Mouse (Mus musculus) stomach, embryonic 16.5 days (tissue): ENCODE data around the gene Pkhd1. TPM values are rescaled to one million over a fixed set of nuclear protein-coding genes. Genes with fewer than 3 reads are reported as not detected.

Source experiments
- ATAC-seq: fragments of 200-750 bp; cut with Nextera tagmentation; 2 replicates; pipeline ENCODE4 v1.8.0; 2017; ENCODE audit warnings: moderate number of reproducible peaks, moderate TSS enrichment; ENCODE audit not compliant: insufficient read depth, low FRiP score
- H3K27ac ChIP-seq: fragments of 300-500 bp; sonication (generic); 2 replicates; pipeline ENCODE4 v1.5.1; 2014; ENCODE audit warnings: low read length
- H3K27me3 ChIP-seq: fragments of 300-500 bp; sonication (generic); 2 replicates; pipeline ENCODE4 v1.6.1; 2014; ENCODE audit warnings: low read length, control low read depth, mixed read lengths; ENCODE audit not compliant: control insufficient read depth, insufficient read depth
- H3K36me3 ChIP-seq: fragments of 300-500 bp; sonication (generic); 2 replicates; pipeline ENCODE4 v1.6.1; 2014; ENCODE audit warnings: low read length; ENCODE audit not compliant: control insufficient read depth, insufficient read depth
- H3K4me1 ChIP-seq: fragments of 300-500 bp; sonication (generic); 2 replicates; pipeline ENCODE4 v1.6.1; 2014; ENCODE audit warnings: low read length, control low read depth, mixed read lengths; ENCODE audit not compliant: control insufficient read depth, insufficient read depth
- H3K4me2 ChIP-seq: fragments of 300-500 bp; sonication (generic); 2 replicates; pipeline ENCODE4 v1.6.1; 2014; ENCODE audit warnings: low read depth, low read length, mixed read lengths
- H3K4me3 ChIP-seq: fragments of 300-500 bp; sonication (generic); replicated peaks from 2 replicates; pipeline ENCODE4 v1.5.1; 2014; ENCODE audit warnings: mild to moderate bottlenecking, low read length
- H3K9ac ChIP-seq: fragments of 300-500 bp; sonication (generic); 2 replicates; pipeline ENCODE4 v1.6.1; 2014; ENCODE audit warnings: low read length
- H3K9me3 ChIP-seq: fragments of 300-500 bp; sonication (generic); replicated peaks from 2 replicates; pipeline ENCODE4 v1.6.1; 2016; ENCODE audit warnings: low read length, control low read depth; ENCODE audit not compliant: control insufficient read depth
- WGBS: fragments of 180-500 bp; shearing (Covaris S2); extraction: QIAGEN DNeasy Blood & Tissue Kit; methylation state at CpG from one replicate; pipeline ENCODE4 v1.1.7; 2014; 5-methylcytosine and 5-hydroxymethylcytosine counted together
- polyA plus RNA-seq: library from polyadenylated mRNA; unstranded; fragments of >200 nt; fragmentation: Nextera tagmentation; extraction: Ambion mirVana; gene quantifications from 2 replicates; pipeline ENCODE4 v1.2.1, GENCODE M21; 2015

The Pkhd1 gene
- polyA plus RNA-seq, 1 experiment from 2014 or later, result 1.2 TPM

- no peak overlapping the region for H3K4me3 ChIP-seq
- H3K9ac ChIP-seq, result no peak overlapping the region
- H3K36me3 ChIP-seq, result no peaks in the 10 kb centered on the region
- WGBS, result 65% methylated on average over 4 of the region's 4 CpGs
- no peaks in the 10 kb centered on the region for H3K27me3 ChIP-seq
- H3K9me3 ChIP-seq, result no peaks in the 10 kb centered on the region
- H3K4me1 ChIP-seq, result no peaks in the 10 kb centered on the region
- no peak overlapping the region for H3K4me2 ChIP-seq
- no peak for ATAC-seq
- no peak overlapping the region for H3K27ac ChIP-seq
Measured at GRCm38 (mm10) chr1:20544526-20544925, 73.3 kb downstream of the Pkhd1 start.

- no peaks in the 10 kb centered on the region for H3K27me3 ChIP-seq
- ATAC-seq, result no peak
- WGBS, result 66% methylated on average over 7 of the region's 7 CpGs
Measured at GRCm38 (mm10) chr1:20513364-20514084, 104.3 kb downstream of the Pkhd1 start.

GRCm38 (mm10) chr1:20498965-20499364, 118.9 kb downstream of the Pkhd1 start:
- H3K9ac ChIP-seq, result no peak overlapping the region
- no peak overlapping the region for H3K4me2 ChIP-seq
- no peak overlapping the region for H3K27ac ChIP-seq
- H3K36me3 ChIP-seq, result no peaks in the 10 kb centered on the region
- no peak overlapping the region for H3K4me3 ChIP-seq
- H3K9me3 ChIP-seq, result no peaks in the 10 kb centered on the region
- H3K27me3 ChIP-seq, result no peaks in the 10 kb centered on the region
- WGBS, result 88% methylated on average over 1 of the region's 1 CpGs
- no peak for ATAC-seq
- no peaks in the 10 kb centered on the region for H3K4me1 ChIP-seq

More at GRCm38 (mm10) chr1:20513364-20514084, 104.3 kb downstream of the Pkhd1 start:
- H3K36me3 ChIP-seq, result no peaks in the 10 kb centered on the region
- no peak overlapping the region for H3K9ac ChIP-seq
- H3K27ac ChIP-seq, result no peak overlapping the region
- H3K4me2 ChIP-seq, result no peak overlapping the region
- H3K9me3 ChIP-seq, result no peaks in the 10 kb centered on the region
- H3K4me3 ChIP-seq, result no peak overlapping the region
- H3K4me1 ChIP-seq, result no peaks in the 10 kb centered on the region

GRCm38 (mm10) chr1:20486087-20486486, 131.8 kb downstream of the Pkhd1 start:
- H3K4me3 ChIP-seq, result no peak overlapping the region
- H3K27ac ChIP-seq, result no peak overlapping the region
- H3K9me3 ChIP-seq, result no peaks in the 10 kb centered on the region
- H3K27me3 ChIP-seq, result no peaks in the 10 kb centered on the region
- WGBS, result 95% methylated on average over 8 of the region's 10 CpGs
- ATAC-seq, result no peak
- H3K9ac ChIP-seq, result no peak overlapping the region
- no peak overlapping the region for H3K4me2 ChIP-seq
- no peaks in the 10 kb centered on the region for H3K4me1 ChIP-seq
- H3K36me3 ChIP-seq, result no peaks in the 10 kb centered on the region

GRCm38 (mm10) chr1:20481843-20482242, 136.0 kb downstream of the Pkhd1 start:
- H3K4me3 ChIP-seq, result no peak overlapping the region
- H3K9ac ChIP-seq, result no peak overlapping the region
- WGBS, result 67% methylated on average over 4 of the region's 4 CpGs
- no peak overlapping the region for H3K27ac ChIP-seq
- H3K27me3 ChIP-seq, result no peaks in the 10 kb centered on the region
- ATAC-seq, result no peak
- H3K4me2 ChIP-seq, result no peak overlapping the region
- H3K4me1 ChIP-seq, result no peaks in the 10 kb centered on the region
- no peaks in the 10 kb centered on the region for H3K36me3 ChIP-seq
- H3K9me3 ChIP-seq, result no peaks in the 10 kb centered on the region

- Histone ChIP-seq H3K27ac (no peak overlapping the region), H3K9me3 (no peaks in the 10 kb centered on the region), H3K27me3 (no peaks in the 10 kb centered on the region), H3K4me2 (no peak overlapping the region), H3K36me3 (no peaks in the 10 kb centered on the region), H3K4me1 (no peaks in the 10 kb centered on the region), H3K9ac (no peak overlapping the region), H3K4me3 (no peak overlapping the region)
- 67% methylated on average over 3 of the region's 3 CpGs for WGBS
- ATAC-seq, result no peak
Measured at GRCm38 (mm10) chr1:20478695-20479094, 139.2 kb downstream of the Pkhd1 start.

GRCm38 (mm10) chr1:20478266-20478659, 139.6 kb downstream of the Pkhd1 start:
- Histone ChIP-seq H3K27ac (no peak overlapping the region), H3K27me3 (no peaks in the 10 kb centered on the region), H3K9me3 (no peaks in the 10 kb centered on the region), H3K9ac (no peak overlapping the region), H3K4me2 (peak overlapping the region; percentile 56), H3K4me3 (peak overlapping the region; percentile 31), H3K36me3 (no peaks in the 10 kb centered on the region), H3K4me1 (no peaks in the 10 kb centered on the region)
- no peak; the same call in 1 of the 2 replicates for ATAC-seq
- 26% methylated on average over 6 of the region's 6 CpGs for WGBS

- Histone ChIP-seq H3K9ac (peak overlapping the region; percentile 35; the same call in 1 of the 2 replicates), H3K4me1 (no peaks in the 10 kb centered on the region), H3K9me3 (no peaks in the 10 kb centered on the region), H3K4me2 (peak overlapping the region; percentile 56), H3K36me3 (no peaks in the 10 kb centered on the region), H3K27me3 (no peaks in the 10 kb centered on the region), H3K4me3 (peak overlapping the region; percentile 31), H3K27ac (no peak overlapping the region)
- ATAC-seq, result peak; percentile 66; the same call in 1 of the 2 replicates
- WGBS, result 4% methylated on average over 25 of the region's 25 CpGs
Measured at GRCm38 (mm10) chr1:20477561-20478265, 140.2 kb downstream of the Pkhd1 start.

GRCm38 (mm10) chr1:20470770-20471169, 147.1 kb downstream of the Pkhd1 start:
- Histone ChIP-seq H3K4me1 (no peaks in the 10 kb centered on the region), H3K9me3 (no peaks in the 10 kb centered on the region), H3K27me3 (no peaks in the 10 kb centered on the region), H3K27ac (no peak overlapping the region), H3K4me3 (no peak overlapping the region), H3K36me3 (no peaks in the 10 kb centered on the region), H3K9ac (no peak overlapping the region), H3K4me2 (no peak overlapping the region)
- 45% methylated on average over 11 of the region's 11 CpGs for WGBS
- no peak for ATAC-seq
